Mouse (Mus musculus) myocyte (in vitro differentiated cells): Measurements from ENCODE around the gene Plce1.

ENCODE experiments used
- CEBPB ChIP-seq: IDR thresholded peaks from 2 replicates; pipeline ENCODE4 v1.6.1; 2011; ENCODE audit warnings: mild to moderate bottlenecking, moderate library complexity; ENCODE audit not compliant: poor library complexity, insufficient read depth, severe bottlenecking
- E2F4 ChIP-seq: IDR thresholded peaks from one replicate; pipeline ENCODE4 v1.6.1; 2011; ENCODE audit warnings: mild to moderate bottlenecking, control low read depth, moderate library complexity; ENCODE audit not compliant: insufficient read depth
- POLR2A ChIP-seq: IDR thresholded peaks from one replicate; pipeline ENCODE4 v1.6.1; 2011; ENCODE audit warnings: low read depth, mild to moderate bottlenecking, control low read depth, moderate library complexity; ENCODE audit not compliant: insufficient read length
- POLR2AphosphoS2 ChIP-seq: IDR thresholded peaks from one replicate; pipeline ENCODE4 v1.6.1; 2011; ENCODE audit warnings: low read depth, control low read depth; ENCODE audit not compliant: insufficient read length
- REST ChIP-seq: IDR thresholded peaks from one replicate; pipeline ENCODE4 v1.6.1; 2011; ENCODE audit warnings: mild to moderate bottlenecking, control low read depth, moderate library complexity; ENCODE audit not compliant: insufficient read depth, insufficient read length
- TCF3 ChIP-seq: IDR thresholded peaks from one replicate; pipeline ENCODE4 v1.6.1; 2011; ENCODE audit warnings: low read depth, control low read depth; ENCODE audit not compliant: insufficient read length

DNA sequence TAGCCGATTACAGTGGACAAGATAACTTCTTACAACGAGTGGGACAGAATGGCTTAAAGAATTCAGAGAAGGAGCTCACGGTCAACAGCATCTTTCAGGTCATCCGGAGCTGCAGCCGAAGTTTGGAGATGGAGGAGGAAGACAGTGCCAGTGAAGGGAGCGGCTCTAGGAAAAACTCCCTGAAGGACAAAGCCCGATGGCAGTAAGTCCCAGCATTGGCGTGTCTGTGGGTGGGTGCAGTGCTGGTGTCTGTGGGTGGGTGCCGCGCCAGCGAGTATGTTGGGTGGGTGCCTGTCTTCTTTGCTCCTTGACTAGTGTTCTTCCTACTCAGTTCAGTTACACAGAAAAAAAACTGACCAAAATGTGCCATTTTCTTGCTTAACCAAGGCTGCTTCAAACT, 224.3 kb downstream of the Plce1 start:
- TF ChIP-seq POLR2A: no peak
- no peak for TF ChIP-seq REST
- no peak for TF ChIP-seq E2F4
- no peak for TF ChIP-seq CEBPB
- TF ChIP-seq POLR2AphosphoS2: no peak
- TF ChIP-seq TCF3: no peak
